Mouse (Mus musculus) MEL (cell line): ENCODE results near the gene Yipf4. TPM values are rescaled to one million over a fixed set of nuclear protein-coding genes. Genes with fewer than 3 reads are reported as not detected.

Experiments used
- DNase-seq: peaks from one replicate; pipeline ENCODE4 v3.0.0; 2011; ENCODE audit warnings: low read depth, low spot score
- H3K27ac ChIP-seq: 2 replicates; pipeline ENCODE4 v1.5.1; 2012; ENCODE audit warnings: low read depth, mild to moderate bottlenecking, control low read depth, low read length, moderate library complexity; ENCODE audit not compliant: control insufficient read depth
- H3K27me3 ChIP-seq, 2 experiments: fragments of 150-350 bp in 1 of 2; sonication (generic) in 1 of 2; 2 replicates each; pipeline ENCODE4 v1.6.1; 2012; ENCODE audit warnings: low read length in 2 of 2, mild to moderate bottlenecking in 2 of 2, improper control_type of control experiment in 1 of 2, moderate library complexity in 1 of 2; ENCODE audit not compliant: insufficient read depth in 2 of 2, control insufficient read depth in 1 of 2
- H3K36me3 ChIP-seq, 2 experiments: 2 replicates each; pipeline ENCODE4 v1.6.1; 2012 to 2014; ENCODE audit warnings: low read length in 2 of 2, improper control_type of control experiment in 1 of 2, inconsistent platforms in 1 of 2, mild to moderate bottlenecking in 1 of 2; ENCODE audit not compliant: insufficient read depth in 2 of 2, control insufficient read depth in 1 of 2
- H3K4me1 ChIP-seq, 2 experiments: fragments of 150-350 bp in 1 of 2; sonication (generic) in 1 of 2; 2 replicates each; pipeline ENCODE4 v1.6.1; 2012; ENCODE audit warnings: low read length in 2 of 2, improper control_type of control experiment in 1 of 2, mild to moderate bottlenecking in 1 of 2; ENCODE audit not compliant: insufficient read depth in 2 of 2, control insufficient read depth in 1 of 2
- H3K4me3 ChIP-seq, 2 experiments: fragments of 150-350 bp in 1 of 2; sonication (generic) in 1 of 2; 2 replicates each; pipeline ENCODE4 v1.5.1; 2012; ENCODE audit warnings: low read depth in 2 of 2, low read length in 2 of 2, mild to moderate bottlenecking in 2 of 2, moderate library complexity in 2 of 2, control low read depth in 1 of 2, improper control_type of control experiment in 1 of 2; ENCODE audit not compliant: control insufficient read depth in 1 of 2, insufficient read depth in 1 of 2
- H3K79me2 ChIP-seq: 2 replicates; pipeline ENCODE4 v1.6.1; 2012; ENCODE audit warnings: mild to moderate bottlenecking, low read length, moderate library complexity; ENCODE audit not compliant: control insufficient read depth, poor library complexity, insufficient read depth
- H3K9ac ChIP-seq: 2 replicates; pipeline ENCODE4 v1.6.1; 2012; ENCODE audit warnings: low read depth, mild to moderate bottlenecking, control low read depth, low read length, moderate library complexity; ENCODE audit not compliant: control insufficient read depth, poor library complexity, severe bottlenecking
- H3K9me3 ChIP-seq: fragments of 150-350 bp; sonication (generic); replicated peaks from 2 replicates; pipeline ENCODE4 v1.6.1; 2012; ENCODE audit warnings: mild to moderate bottlenecking, low read length, improper control_type of control experiment, moderate library complexity; ENCODE audit not compliant: insufficient read depth
- BHLHE40 ChIP-seq: IDR thresholded peaks from 2 replicates; pipeline ENCODE4 v1.6.1; 2012; ENCODE audit warnings: low read depth, mild to moderate bottlenecking, inconsistent platforms, low read length, improper control_type of control experiment, borderline replicate concordance
- CHD1 ChIP-seq: IDR thresholded peaks from 2 replicates; pipeline ENCODE4 v1.6.1; 2012; ENCODE audit warnings: low read depth, mild to moderate bottlenecking, inconsistent platforms, low read length, improper control_type of control experiment
- CHD2 ChIP-seq: IDR thresholded peaks from 2 replicates; pipeline ENCODE4 v1.6.1; 2011; ENCODE audit warnings: low read length, improper control_type of control experiment
- CTCF ChIP-seq, 3 experiments: IDR thresholded peaks in 2 of 3; conservative IDR thresholded peaks in 1 of 3; 2 replicates each; pipeline ENCODE4 v1.5.1; 2011 to 2012; ENCODE audit warnings: low read length in 3 of 3, low read depth in 2 of 3, mild to moderate bottlenecking in 2 of 3, improper control_type of control experiment in 1 of 3, inconsistent platforms in 1 of 3, mixed read lengths in 1 of 3, moderate library complexity in 1 of 3; ENCODE audit not compliant: control insufficient read depth in 1 of 3, insufficient read depth in 1 of 3, poor library complexity in 1 of 3, severe bottlenecking in 1 of 3
- E2F4 ChIP-seq: IDR thresholded peaks from 2 replicates; pipeline ENCODE4 v1.6.1; 2011; ENCODE audit warnings: low read depth, low read length, improper control_type of control experiment, borderline replicate concordance
- ELF1 ChIP-seq: IDR thresholded peaks from 2 replicates; pipeline ENCODE4 v1.6.1; 2014; ENCODE audit warnings: low read depth, mild to moderate bottlenecking, inconsistent platforms, low read length, improper control_type of control experiment, moderate library complexity
- EP300 ChIP-seq, 2 experiments: IDR thresholded peaks; 2 replicates each; pipeline ENCODE4 v1.6.1; 2011; ENCODE audit warnings: improper control_type of control experiment in 2 of 2, low read length in 2 of 2, low read depth in 1 of 2, mild to moderate bottlenecking in 1 of 2
- GABPA ChIP-seq: IDR thresholded peaks from 2 replicates; pipeline ENCODE4 v1.6.1; 2012; ENCODE audit warnings: low read depth, mild to moderate bottlenecking, inconsistent platforms, low read length, improper control_type of control experiment, moderate library complexity
- GATA1 ChIP-seq: IDR thresholded peaks from 2 replicates; pipeline ENCODE4 v1.6.1; 2011; ENCODE audit warnings: low read depth, low read length, improper control_type of control experiment
- JUND ChIP-seq: IDR thresholded peaks from 2 replicates; pipeline ENCODE4 v1.6.1; 2011; ENCODE audit warnings: low read depth, mild to moderate bottlenecking, improper control_type of control experiment, low read length
- KAT2A ChIP-seq: conservative IDR thresholded peaks from 2 replicates; pipeline ENCODE4 v1.6.1; 2012; ENCODE audit warnings: low read depth, low read length, improper control_type of control experiment, inconsistent platforms
- MAFK ChIP-seq: IDR thresholded peaks from 2 replicates; pipeline ENCODE4 v1.6.1; 2011; ENCODE audit warnings: low read depth, mild to moderate bottlenecking, low read length, improper control_type of control experiment, borderline replicate concordance
- MAX ChIP-seq: IDR thresholded peaks from 2 replicates; pipeline ENCODE4 v1.6.1; 2011; ENCODE audit warnings: low read length, improper control_type of control experiment
- MAZ ChIP-seq: IDR thresholded peaks from 2 replicates; pipeline ENCODE4 v1.6.1; 2012; ENCODE audit warnings: low read depth, mild to moderate bottlenecking, inconsistent platforms, low read length, improper control_type of control experiment
- MEF2A ChIP-seq: IDR thresholded peaks from 2 replicates; pipeline ENCODE4 v1.6.1; 2014; ENCODE audit warnings: low read depth, mild to moderate bottlenecking, inconsistent platforms, low read length, improper control_type of control experiment; ENCODE audit not compliant: poor library complexity, insufficient replicate concordance, severe bottlenecking; ENCODE audit errors: extremely low read depth
- MXI1 ChIP-seq: IDR thresholded peaks from 2 replicates; pipeline ENCODE4 v1.6.1; 2011; ENCODE audit warnings: mild to moderate bottlenecking, low read depth, low read length, improper control_type of control experiment
- MYB ChIP-seq: IDR thresholded peaks from 2 replicates; pipeline ENCODE4 v1.6.1; 2011; ENCODE audit warnings: mild to moderate bottlenecking, low read depth, low read length, improper control_type of control experiment
- MYC ChIP-seq: IDR thresholded peaks from 2 replicates; pipeline ENCODE4 v1.6.1; 2011; ENCODE audit warnings: low read depth, mild to moderate bottlenecking, low read length, improper control_type of control experiment, moderate library complexity
- NELFE ChIP-seq: IDR thresholded peaks from 2 replicates; pipeline ENCODE4 v1.6.1; 2011; ENCODE audit warnings: low read depth, low read length, improper control_type of control experiment
- NRF1 ChIP-seq: IDR thresholded peaks from 2 replicates; pipeline ENCODE4 v1.6.1; 2014; ENCODE audit warnings: low read depth, mild to moderate bottlenecking, inconsistent platforms, low read length, improper control_type of control experiment, moderate library complexity; ENCODE audit not compliant: poor library complexity, insufficient read depth, severe bottlenecking
- POLR2AphosphoS2 ChIP-seq: IDR thresholded peaks from 2 replicates; pipeline ENCODE4 v1.6.1; 2011; ENCODE audit warnings: low read length, improper control_type of control experiment
- POLR2AphosphoS5 ChIP-seq: IDR thresholded peaks from 2 replicates; pipeline ENCODE4 v1.6.1; 2012; ENCODE audit warnings: low read depth, borderline replicate concordance, mild to moderate bottlenecking, inconsistent platforms, low read length, moderate library complexity, mixed read lengths
- RAD21 ChIP-seq: IDR thresholded peaks from 2 replicates; pipeline ENCODE4 v1.6.1; 2011; ENCODE audit warnings: mild to moderate bottlenecking, low read depth, low read length, improper control_type of control experiment
- SIN3A ChIP-seq: IDR thresholded peaks from 2 replicates; pipeline ENCODE4 v1.6.1; 2012; ENCODE audit warnings: low read length, improper control_type of control experiment, inconsistent platforms
- SMC3 ChIP-seq: IDR thresholded peaks from 2 replicates; pipeline ENCODE4 v1.6.1; 2011; ENCODE audit warnings: low read depth, low read length, improper control_type of control experiment
- TAL1 ChIP-seq: IDR thresholded peaks from 2 replicates; pipeline ENCODE4 v1.6.1; 2012; ENCODE audit warnings: mild to moderate bottlenecking, inconsistent platforms, low read length, moderate library complexity, mixed read lengths
- TBP ChIP-seq: IDR thresholded peaks from 2 replicates; pipeline ENCODE4 v1.8.0; 2011; ENCODE audit warnings: low read depth, low read length, improper control_type of control experiment
- TCF12 ChIP-seq: IDR thresholded peaks from 2 replicates; pipeline ENCODE4 v1.6.1; 2014; ENCODE audit warnings: low read depth, mild to moderate bottlenecking, inconsistent platforms, low read length, improper control_type of control experiment, moderate library complexity
- UBTF ChIP-seq: IDR thresholded peaks from 2 replicates; pipeline ENCODE4 v1.6.1; 2012; ENCODE audit warnings: low read depth, mild to moderate bottlenecking, inconsistent platforms, low read length, improper control_type of control experiment, moderate library complexity, borderline replicate concordance; ENCODE audit not compliant: insufficient read depth
- USF1 ChIP-seq: IDR thresholded peaks from 2 replicates; pipeline ENCODE4 v1.6.1; 2014; ENCODE audit warnings: low read depth, mild to moderate bottlenecking, inconsistent platforms, low read length, improper control_type of control experiment, moderate library complexity
- USF2 ChIP-seq, 2 experiments: IDR thresholded peaks; 2 replicates each; pipeline ENCODE4 v1.6.1; 2011 to 2012; ENCODE audit warnings: improper control_type of control experiment in 2 of 2, low read length in 2 of 2, borderline replicate concordance in 1 of 2, inconsistent platforms in 1 of 2, low read depth in 1 of 2, mild to moderate bottlenecking in 1 of 2; ENCODE audit not compliant: insufficient read depth in 1 of 2
- ZC3H11A ChIP-seq: IDR thresholded peaks from 2 replicates; pipeline ENCODE4 v1.6.1; 2012; ENCODE audit warnings: low read depth, mild to moderate bottlenecking, inconsistent platforms, low read length, improper control_type of control experiment
- ZKSCAN1 ChIP-seq: IDR thresholded peaks from 2 replicates; pipeline ENCODE4 v1.6.1; 2012; ENCODE audit warnings: low read depth, mild to moderate bottlenecking, inconsistent platforms, low read length, improper control_type of control experiment, moderate library complexity
- ZNF384 ChIP-seq: IDR thresholded peaks from 2 replicates; pipeline ENCODE4 v1.6.1; 2012; ENCODE audit warnings: low read depth, mild to moderate bottlenecking, inconsistent platforms, low read length, improper control_type of control experiment
- polyA plus RNA-seq, 2 experiments: library from polyadenylated mRNA; stranded (reverse) in 1 of 2; unstranded in 1 of 2; fragments of >175 nt in 1 of 2; fragments of >200 nt in 1 of 2; gene quantifications; 2 replicates each; pipeline versions ENCODE4 v1.2.1 to v1.2.4; 2012; ENCODE audit warnings: low replicate concordance in 2 of 2, low read depth in 1 of 2; ENCODE audit not compliant: insufficient read length in 2 of 2, insufficient read depth in 1 of 2, missing spikeins in 1 of 2
- total RNA-seq: library from RNA; depleted of rRNA; stranded (reverse); fragments of 300-350 nt; gene quantifications from 2 replicates; pipeline ENCODE4 v1.2.3, GENCODE M21; 2012; rRNA removed

The Yipf4 gene
- total RNA-seq (24.3 and 24.4 TPM in 2 replicates), polyA plus RNA-seq (10 to 100 TPM in 1 of 2 experiments, not detected in 1; 31.7 TPM)

DNA sequence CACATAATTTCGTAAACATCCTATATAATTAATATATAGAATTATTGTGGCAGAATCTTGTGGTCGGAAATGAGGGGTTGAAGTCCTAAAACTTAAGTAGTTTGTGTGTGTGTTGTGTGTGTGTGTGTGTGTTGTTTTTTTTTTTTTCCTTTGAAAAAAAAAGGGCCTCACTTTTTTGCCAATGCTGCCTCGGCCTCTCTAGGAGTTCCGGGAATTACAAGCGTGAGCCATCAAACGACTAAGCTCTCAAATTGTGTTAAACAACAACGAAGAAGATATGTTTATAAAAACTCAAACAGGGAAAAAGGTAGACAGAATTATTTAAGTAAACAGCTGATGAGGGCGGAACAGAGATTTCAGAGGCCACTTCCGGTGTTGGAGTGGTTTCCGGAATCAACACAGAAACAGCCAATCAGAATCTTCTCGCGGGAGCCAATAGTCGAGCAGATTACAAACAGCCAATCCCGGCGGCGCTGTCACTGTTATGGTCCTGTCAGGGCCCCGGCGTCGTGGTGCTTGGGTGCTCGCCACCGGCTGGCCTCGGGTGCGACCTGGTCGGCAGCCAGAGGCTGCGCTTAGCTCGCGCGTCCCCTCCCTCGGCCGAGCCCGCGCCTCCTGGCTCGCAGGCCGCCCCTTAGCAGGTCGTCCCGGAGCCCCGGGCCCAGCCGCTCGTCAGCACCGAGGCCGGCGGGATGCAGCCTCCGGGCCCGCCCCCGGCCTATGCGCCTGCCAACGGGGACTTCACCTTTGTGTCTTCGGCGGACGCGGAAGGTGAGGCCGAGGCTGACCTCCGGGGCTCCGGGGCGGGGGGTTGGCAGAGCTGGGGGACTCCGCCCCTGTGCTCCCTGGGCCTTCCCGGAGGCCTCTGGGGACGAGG lies at the start of gene Yipf4:
TSS of gene Yipf4 (plus strand) at position 470 of the 877 bp plus-strand sequence.
- Histone ChIP-seq H3K27me3 (peaks cover 0 to 3% of the 10 kb centered on the region in 2 experiments; a peak in 1 of 4 replicates), H3K36me3 (peaks cover 2 to 15% of the 10 kb centered on the region in 2 experiments; a peak in 3 of 4 replicates), H3K79me2 (peaks cover 6% of the 10 kb centered on the region), H3K9me3 (no peaks in the 10 kb centered on the region), H3K4me3 (peak within 1 kb of the TSS; percentile 97 to 99), H3K27ac (peak within 1 kb of the TSS; percentile 37), H3K4me1 (no peaks in the 10 kb centered on the region; a peak in 2 of 4 replicates), H3K9ac (peak within 1 kb of the TSS; percentile 94)
- peak; percentile 98 for DNase-seq
- TF ChIP-seq BHLHE40 = no peak
- TF ChIP-seq MEF2A = no peak
- no peak for TF ChIP-seq POLR2AphosphoS5
- no peak for TF ChIP-seq TAL1
- no peak for TF ChIP-seq CTCF (IDR thresholded peaks at IDR 0.05 in 2 of 3, conservative IDR thresholded peaks at IDR 0.05 in 1 of 3; ENCODE audit: control insufficient read depth in 1 of 3, insufficient read depth in 1 of 3, low read depth in 2 of 3, low read length in 3 of 3, poor library complexity in 1 of 3, severe bottlenecking in 1 of 3)
- no peak for TF ChIP-seq MAZ
- TF ChIP-seq ZC3H11A = no peak
- TF ChIP-seq USF1 = 0 out of 2 replicates have a peak, but pooled peaks have one; percentile 5
- TF ChIP-seq TBP = peak; percentile 54; the same call in 1 of the 2 replicates
- peak; percentile 75 for TF ChIP-seq NELFE
- TF ChIP-seq RAD21 = no peak
- no peak for TF ChIP-seq GATA1
- TF ChIP-seq MAX = peak; percentile 81
- peak; percentile 41; the same call in 1 of the 2 replicates for TF ChIP-seq POLR2AphosphoS2
- peak; percentile 99 for TF ChIP-seq SIN3A
- peak; percentile 40; the same call in 1 of the 2 replicates for TF ChIP-seq MYC
- peak; percentile 73 for TF ChIP-seq KAT2A
- no peak for TF ChIP-seq SMC3
- no peak for TF ChIP-seq CHD1
- no peak; the same call in 1 of the 2 replicates for TF ChIP-seq TCF12
- TF ChIP-seq EP300 (IDR thresholded peaks at IDR 0.05; ENCODE audit: low read depth in 1 of 2, low read length in 2 of 2) = no peak
- no peak for TF ChIP-seq USF2 (IDR thresholded peaks at IDR 0.05; ENCODE audit: borderline replicate concordance in 1 of 2, insufficient read depth in 1 of 2, low read depth in 1 of 2, low read length in 2 of 2)
- peak; percentile 93 for TF ChIP-seq MXI1
- no peak for TF ChIP-seq MYB
- TF ChIP-seq MAFK = no peak
- no peak for TF ChIP-seq E2F4
- TF ChIP-seq ZNF384 = peak; percentile 91
- TF ChIP-seq UBTF = 0 out of 2 replicates have a peak, but pooled peaks have one; percentile 64
- 0 out of 2 replicates have a peak, but pooled peaks have one; percentile 15 for TF ChIP-seq NRF1
- TF ChIP-seq CHD2 = peak; percentile 72
- no peak for TF ChIP-seq ZKSCAN1
- peak; percentile 98 for TF ChIP-seq ELF1
- peak; percentile 72; the same call in 1 of the 2 replicates for TF ChIP-seq JUND
- peak; percentile 41; the same call in 1 of the 2 replicates for TF ChIP-seq GABPA
